Mouse (Mus musculus) ovary, adult 18-20 months (tissue): Measurements from ENCODE around the gene Rbm24.

Experiments
- DNase-seq: peaks from one replicate; pipeline ENCODE4 v3.0.0; 2022; ENCODE audit warnings: low spot score, mixed read lengths

The Rbm24 gene

DNA sequence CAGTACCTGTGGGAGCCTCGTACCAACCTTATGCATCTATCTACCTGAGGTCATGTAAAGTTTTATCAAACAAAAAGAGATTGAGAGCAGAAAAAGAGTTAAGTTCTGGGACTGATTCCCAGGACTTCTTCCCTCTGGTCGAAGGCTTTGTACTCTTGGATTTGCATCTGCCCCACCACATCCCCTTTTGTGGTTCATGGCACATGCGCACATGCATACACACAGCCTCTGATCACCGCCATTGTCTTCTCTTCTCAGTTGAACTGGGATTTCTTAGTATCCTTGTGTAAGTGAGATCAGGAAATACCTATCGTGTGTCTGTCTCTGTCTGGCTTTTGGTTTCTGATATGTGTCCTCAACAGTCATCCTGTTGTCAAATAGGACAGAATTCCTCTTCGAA, 20.7 kb downstream of the Rbm24 start:
- DNase-seq: no peak

DNA sequence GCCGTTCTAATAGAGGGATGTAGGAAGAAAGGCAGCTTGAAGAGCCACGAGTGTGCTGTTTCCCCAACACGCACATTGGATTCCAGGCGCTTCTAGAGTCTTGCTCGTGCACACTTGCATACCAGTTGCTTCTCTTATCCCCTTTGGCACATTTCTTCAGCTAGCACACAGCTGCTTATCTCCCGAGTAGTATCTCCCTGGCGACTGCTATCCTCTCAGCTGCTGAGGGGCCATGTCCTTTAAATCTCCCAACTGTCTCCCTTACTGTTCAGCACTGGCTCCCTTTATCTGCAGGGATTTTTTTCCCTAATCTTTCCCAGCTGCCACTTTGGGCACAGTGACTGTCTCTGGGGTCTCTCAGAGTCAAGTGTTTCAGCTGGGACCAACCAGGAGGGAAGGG, 25.8 kb downstream of the Rbm24 start:
- DNase-seq: no peak

DNA sequence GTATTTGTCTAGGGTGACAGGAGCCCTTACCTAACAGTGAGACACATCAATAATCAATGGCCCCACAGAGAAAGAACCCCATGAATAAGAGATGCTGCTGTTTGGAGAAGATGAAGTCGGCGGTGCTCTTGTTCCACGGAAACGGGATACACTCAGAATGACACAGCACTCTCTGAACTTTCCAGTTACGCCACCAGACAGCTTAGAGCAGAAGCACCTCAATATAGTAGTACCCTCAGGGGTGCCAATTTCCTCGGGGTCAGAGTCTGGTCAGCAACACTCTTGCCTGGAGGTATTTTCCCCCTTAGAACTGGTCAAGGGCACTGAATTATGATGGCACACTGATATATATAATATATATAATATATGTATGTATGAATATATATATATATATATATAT, 27.8 kb downstream of the Rbm24 start:
- DNase-seq: no peak

DNA sequence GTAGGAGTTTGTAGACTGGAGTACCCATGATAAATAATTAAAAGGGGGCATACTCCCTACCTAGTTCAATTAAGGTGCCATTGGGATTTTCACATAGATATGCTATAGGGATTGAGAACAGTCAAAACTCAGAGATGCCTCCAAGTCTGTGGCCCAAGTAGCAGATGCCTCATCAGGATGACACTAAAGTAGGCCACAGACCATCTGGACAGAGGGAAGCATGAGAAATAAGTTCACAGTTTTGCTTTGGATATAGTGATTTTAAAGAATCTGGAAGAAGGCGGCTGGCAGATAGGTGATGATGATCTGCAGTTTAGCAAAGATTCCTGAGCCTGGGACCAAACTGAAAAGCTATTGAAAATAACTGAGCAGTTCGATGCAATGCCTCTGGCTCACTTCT, 30.0 kb downstream of the Rbm24 start:
- DNase-seq: no peak

DNA sequence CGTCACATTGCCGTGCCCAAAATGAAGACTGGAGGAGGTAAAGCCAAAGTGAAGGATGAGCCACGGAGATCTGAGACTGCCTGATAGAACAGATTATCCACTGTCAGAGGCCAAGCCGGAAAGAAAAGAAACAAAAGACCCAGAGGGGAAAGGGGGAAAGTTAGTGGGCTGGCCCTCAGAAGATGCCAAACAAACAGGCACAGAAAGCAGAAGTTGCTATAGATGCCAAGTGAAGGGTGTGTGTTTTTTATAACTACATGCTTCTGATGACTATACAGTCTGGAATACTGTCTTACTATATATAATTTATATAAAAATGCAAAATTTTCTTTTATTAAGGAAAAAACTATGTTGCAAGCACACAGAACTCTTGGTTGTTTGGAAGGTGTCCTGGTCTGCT, 31.7 kb downstream of the Rbm24 start:
- no peak for DNase-seq

DNA sequence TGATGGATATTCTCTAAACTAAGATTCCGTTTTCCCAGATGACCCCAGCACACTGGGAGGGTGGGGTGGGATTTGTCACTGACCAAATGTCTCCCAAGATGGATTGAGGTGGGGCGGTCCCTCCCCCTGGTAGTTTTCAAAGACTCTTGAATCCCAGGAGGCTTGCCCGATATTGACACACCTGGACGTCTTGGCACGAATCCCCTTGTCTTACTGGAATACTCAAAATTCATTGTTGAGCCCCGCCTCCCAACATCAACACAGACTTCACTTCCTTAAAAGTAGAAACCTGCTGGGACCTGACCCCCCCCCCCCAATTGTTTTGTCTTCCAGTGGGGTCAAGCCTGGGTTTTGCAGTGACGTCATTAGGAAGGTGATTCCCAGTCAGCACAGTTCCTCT, 32.4 kb downstream of the Rbm24 start:
- DNase-seq: no peak

DNA sequence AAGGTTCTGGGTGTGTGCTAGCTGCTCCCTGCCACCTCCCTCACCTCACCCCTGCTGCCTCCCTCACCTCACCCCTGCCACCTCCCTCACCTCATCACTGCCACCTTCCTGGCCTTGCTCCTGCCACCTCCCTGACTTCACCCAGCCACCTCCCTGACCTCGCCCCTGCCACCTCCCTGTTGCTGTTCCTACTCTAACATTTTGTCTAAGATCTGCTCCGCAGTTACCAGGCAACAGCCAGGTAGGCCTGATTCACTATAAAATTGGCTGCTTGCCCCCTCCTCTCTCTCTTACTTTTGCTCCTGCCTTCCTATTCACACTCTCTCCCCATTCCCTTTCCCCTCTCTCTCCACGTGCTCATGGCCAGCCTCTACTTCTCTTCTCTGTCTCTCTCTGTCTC, 33.3 kb downstream of the Rbm24 start:
- DNase-seq: no peak

DNA sequence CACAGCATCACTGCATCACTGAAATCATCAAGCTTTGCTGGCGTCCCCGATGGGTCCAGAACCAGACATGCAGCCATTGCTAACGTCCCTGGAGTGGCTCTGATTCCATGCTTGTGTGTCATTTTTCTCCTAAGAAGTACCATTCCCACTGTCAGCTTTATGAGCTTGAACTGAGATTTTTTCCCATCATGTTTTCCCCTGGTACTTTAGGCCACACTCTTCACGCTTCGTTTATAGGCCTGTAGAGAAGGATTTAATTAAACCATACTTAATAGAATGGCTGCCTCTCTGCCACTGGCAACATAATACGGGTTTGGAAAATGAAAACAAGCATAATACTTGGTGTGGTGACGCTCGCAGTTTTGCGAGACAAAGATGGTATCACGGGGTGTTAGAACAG, 41.3 kb downstream of the Rbm24 start:
- DNase-seq: no peak

DNA sequence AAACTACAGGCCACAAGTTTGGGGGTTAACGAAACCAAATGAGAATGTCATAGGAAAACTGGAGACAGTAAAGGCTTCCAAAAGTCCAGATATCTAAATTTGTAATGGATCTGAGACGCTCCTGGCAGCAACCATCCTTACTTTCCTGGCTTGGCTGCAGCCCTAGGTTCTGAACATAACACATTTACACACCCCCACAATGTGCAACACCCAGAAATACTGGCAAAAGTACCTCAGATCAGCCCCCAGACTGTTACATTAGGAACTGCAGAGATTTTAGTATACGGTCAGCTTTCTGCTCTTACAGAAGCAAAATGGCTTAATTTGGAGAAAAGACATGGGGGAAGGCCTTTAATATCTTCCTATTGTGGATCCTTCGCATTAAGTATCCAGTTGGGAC, 44.0 kb downstream of the Rbm24 start:
- DNase-seq: no peak

DNA sequence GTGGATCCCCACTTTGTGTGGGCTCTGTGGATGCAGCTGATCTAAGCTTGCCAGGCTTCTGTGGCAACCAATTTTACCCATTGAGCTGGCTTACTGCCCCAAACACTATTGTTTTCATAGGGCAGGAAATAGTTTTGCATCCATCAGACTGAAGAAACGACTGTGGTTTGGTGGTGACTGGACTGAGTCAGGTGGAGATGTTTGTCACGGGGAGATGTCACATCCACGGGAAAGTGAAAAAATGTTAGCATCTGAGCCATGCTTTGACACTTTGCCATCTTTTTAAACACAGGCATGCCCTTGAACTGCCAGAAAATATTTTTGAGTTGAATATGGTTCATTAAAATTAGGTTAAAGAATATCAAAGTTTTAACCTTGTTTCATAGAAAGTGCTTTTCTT, 45.5 kb downstream of the Rbm24 start:
- DNase-seq: no peak

DNA sequence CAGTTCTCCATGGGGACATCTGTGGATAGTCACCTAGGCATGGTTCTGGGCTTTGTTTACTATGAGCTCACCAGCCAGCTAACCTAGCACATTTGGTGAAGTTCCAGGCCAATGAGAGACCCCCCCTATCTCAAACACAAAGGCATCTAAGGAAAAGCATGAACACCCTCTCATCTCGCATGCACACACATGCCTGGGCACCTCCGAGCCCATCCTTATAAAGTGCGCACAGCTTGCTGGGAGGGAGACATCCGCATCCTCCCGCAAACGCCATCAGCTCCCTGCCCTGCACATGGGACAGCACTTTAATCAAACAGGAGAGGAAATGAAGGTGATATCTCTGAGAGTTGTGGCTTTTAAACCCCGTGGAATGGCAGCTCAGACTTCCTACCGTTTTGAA, 50.0 kb downstream of the Rbm24 start:
- DNase-seq: no peak

DNA sequence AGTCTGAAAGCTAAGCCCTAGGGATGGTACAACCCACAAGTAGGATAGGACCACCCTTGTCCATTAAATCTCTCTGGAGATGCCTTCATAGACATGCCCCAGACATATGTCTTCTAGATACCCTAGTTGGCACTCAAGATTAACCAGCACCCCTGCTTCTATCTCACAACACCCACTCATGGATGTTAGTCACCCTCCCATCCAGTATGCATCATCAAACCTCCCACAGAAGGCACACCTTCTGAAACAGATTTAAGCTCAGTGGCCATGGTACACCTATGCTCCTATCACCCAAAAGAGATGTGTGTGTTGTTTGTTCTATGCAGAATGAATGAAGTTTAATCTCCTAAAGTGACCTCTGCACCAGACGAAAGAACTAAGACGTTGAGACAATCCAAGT, 51.3 kb downstream of the Rbm24 start:
- no peak for DNase-seq
